Mouse (Mus musculus) G1E (cell line): ENCODE data around the gene Cfd. TPM values are rescaled to one million over a fixed set of nuclear protein-coding genes. Genes with fewer than 3 reads are reported as not detected.
A peak's percentile ranks its signal among the peaks of the same experiment; 100 is the strongest.

ENCODE experiments used
- ATAC-seq: 2 replicates; pipeline ENCODE4 v1.8.0; 2016; ENCODE audit warnings: mild to moderate bottlenecking; ENCODE audit not compliant: insufficient number of reproducible peaks, poor library complexity, low FRiP score, severe bottlenecking; ENCODE audit errors: extremely low read depth
- DNase-seq: peaks from one replicate; pipeline ENCODE4 v3.0.0; 2012; ENCODE audit warnings: low spot score
- H3K27me3 ChIP-seq: 2 replicates; pipeline ENCODE4 v1.6.1; 2012; ENCODE audit warnings: mild to moderate bottlenecking, low read length, inconsistent platforms; ENCODE audit not compliant: insufficient read depth
- H3K36me3 ChIP-seq: replicated peaks from 2 replicates; pipeline ENCODE3; 2012; ENCODE audit warnings: mild to moderate bottlenecking, inconsistent platforms
- H3K4me1 ChIP-seq: 2 replicates; pipeline ENCODE4 v1.6.1; 2012; ENCODE audit warnings: low read depth, low read length, inconsistent platforms, mixed read lengths; ENCODE audit not compliant: insufficient read depth
- H3K4me3 ChIP-seq: 2 replicates; pipeline ENCODE4 v1.5.1; 2012; ENCODE audit warnings: low read depth, mild to moderate bottlenecking, inconsistent platforms, low read length, moderate library complexity, mixed read lengths
- H3K9me3 ChIP-seq: replicated peaks from 2 replicates; pipeline ENCODE4 v1.6.1; 2012; ENCODE audit warnings: inconsistent platforms
- CTCF ChIP-seq: IDR thresholded peaks from 2 replicates; pipeline ENCODE4 v1.5.1; 2012; ENCODE audit warnings: low read depth, low read length, inconsistent platforms, mixed read lengths
- GATA1 ChIP-seq: IDR thresholded peaks from 2 replicates; pipeline ENCODE4 v1.6.1; 2012; ENCODE audit warnings: borderline replicate concordance, low read length, inconsistent platforms, mixed read lengths
- GATA2 ChIP-seq: IDR thresholded peaks from 2 replicates; pipeline ENCODE4 v1.6.1; 2012; ENCODE audit warnings: low read depth, low read length, inconsistent platforms, borderline replicate concordance
- POLR2AphosphoS5 ChIP-seq: IDR thresholded peaks from 2 replicates; pipeline ENCODE4 v1.6.1; 2012; ENCODE audit warnings: low read depth, low read length, inconsistent platforms; ENCODE audit not compliant: insufficient replicate concordance
- TAL1 ChIP-seq: conservative IDR thresholded peaks from 2 replicates; pipeline ENCODE4 v1.6.1; 2012; ENCODE audit warnings: low read depth, low read length, inconsistent platforms, mixed read lengths
- polyA plus RNA-seq: library from polyadenylated mRNA; stranded (reverse); fragments of >175 nt; gene quantifications from 2 replicates; pipeline ENCODE4 v1.2.3, GENCODE M21; 2012
- total RNA-seq, 2 experiments: library from RNA; stranded (forward) in 1 of 2; stranded (reverse) in 1 of 2; fragments of 200-1000 nt in 1 of 2; fragments of >200 nt in 1 of 2; fragmentation: Nextera tagmentation in 1 of 2; gene quantifications; 2 replicates each; pipeline ENCODE4 v1.2.3; 2014 to 2017

The Cfd gene
- total and polyA plus RNA-seq, 3 experiments: not detected

DNA sequence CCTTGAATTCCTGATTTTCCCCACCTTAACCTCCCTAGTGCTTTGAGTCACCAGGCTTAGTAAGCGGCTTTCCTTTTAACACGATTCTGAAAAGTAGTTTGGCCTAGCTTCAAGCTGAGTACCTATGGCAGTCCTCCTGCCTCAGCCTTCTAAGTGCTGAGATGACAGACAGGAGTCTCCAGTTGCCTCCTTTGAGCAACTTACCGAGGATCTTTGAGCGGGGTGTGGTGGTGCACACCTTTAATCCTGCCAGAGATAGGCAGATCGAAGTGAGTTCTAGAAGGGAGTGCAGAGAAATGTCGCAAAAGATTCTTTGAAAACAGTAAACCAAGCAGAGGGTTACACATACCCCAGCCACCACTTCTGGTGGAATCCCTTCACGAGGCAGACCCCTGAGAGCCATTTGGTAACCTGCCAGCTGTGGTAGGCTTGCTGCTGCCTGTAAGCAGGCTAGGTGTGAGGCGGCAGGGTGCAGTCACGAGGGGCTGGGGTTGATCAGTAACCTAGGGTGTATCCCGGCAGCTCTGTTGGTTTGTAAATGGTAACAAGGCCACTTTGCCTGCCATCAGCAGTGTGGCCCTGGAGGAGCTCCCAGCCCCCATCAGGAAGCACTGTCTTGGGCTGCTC lies 35.0 kb upstream of the Cfd start:
- peaks cover 81% of the 10 kb centered on the region for H3K4me1 ChIP-seq
- peaks cover 66% of the 10 kb centered on the region for H3K36me3 ChIP-seq
- ATAC-seq (no peak), DNase-seq (no peak)
- no peaks in the 10 kb centered on the region for H3K27me3 ChIP-seq
- H3K9me3 ChIP-seq: no peaks in the 10 kb centered on the region
- peak overlapping the region; percentile 93 for H3K4me3 ChIP-seq
- TF ChIP-seq GATA2: no peak
- no peak for TF ChIP-seq CTCF
- TF ChIP-seq TAL1: no peak
- no peak for TF ChIP-seq POLR2AphosphoS5
- no peak for TF ChIP-seq GATA1

DNA sequence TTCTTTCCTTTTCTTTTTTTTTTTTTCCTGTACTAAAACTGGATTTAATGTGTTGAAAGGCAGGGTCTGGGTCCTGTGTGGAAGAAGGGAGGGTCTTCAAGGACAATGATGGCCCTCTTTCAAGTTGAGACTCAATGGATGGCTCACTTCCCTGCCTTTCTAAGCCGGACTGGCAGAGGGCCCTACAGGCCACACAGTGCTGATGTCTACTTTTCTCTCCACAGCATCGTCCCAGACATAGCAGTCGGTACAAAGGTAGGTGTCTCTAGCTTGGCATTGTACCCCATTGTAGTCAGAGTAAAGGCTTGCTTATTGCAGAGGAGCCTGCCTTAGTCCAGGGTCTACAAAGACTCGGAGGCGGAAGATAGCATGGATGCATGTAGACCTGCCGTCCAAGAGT lies 34.4 kb upstream of the Cfd start:
- no peaks in the 10 kb centered on the region for H3K9me3 ChIP-seq
- TF ChIP-seq GATA1 (no peak), CTCF (no peak), POLR2AphosphoS5 (no peak; the same call in 1 of the 2 replicates)
- peaks cover 69% of the 10 kb centered on the region for H3K36me3 ChIP-seq
- H3K4me3 ChIP-seq: peak overlapping the region; percentile 93
- DNase-seq: no peak
- ATAC-seq: no peak
- no peaks in the 10 kb centered on the region for H3K27me3 ChIP-seq
- H3K4me1 ChIP-seq: peaks cover 81% of the 10 kb centered on the region

DNA sequence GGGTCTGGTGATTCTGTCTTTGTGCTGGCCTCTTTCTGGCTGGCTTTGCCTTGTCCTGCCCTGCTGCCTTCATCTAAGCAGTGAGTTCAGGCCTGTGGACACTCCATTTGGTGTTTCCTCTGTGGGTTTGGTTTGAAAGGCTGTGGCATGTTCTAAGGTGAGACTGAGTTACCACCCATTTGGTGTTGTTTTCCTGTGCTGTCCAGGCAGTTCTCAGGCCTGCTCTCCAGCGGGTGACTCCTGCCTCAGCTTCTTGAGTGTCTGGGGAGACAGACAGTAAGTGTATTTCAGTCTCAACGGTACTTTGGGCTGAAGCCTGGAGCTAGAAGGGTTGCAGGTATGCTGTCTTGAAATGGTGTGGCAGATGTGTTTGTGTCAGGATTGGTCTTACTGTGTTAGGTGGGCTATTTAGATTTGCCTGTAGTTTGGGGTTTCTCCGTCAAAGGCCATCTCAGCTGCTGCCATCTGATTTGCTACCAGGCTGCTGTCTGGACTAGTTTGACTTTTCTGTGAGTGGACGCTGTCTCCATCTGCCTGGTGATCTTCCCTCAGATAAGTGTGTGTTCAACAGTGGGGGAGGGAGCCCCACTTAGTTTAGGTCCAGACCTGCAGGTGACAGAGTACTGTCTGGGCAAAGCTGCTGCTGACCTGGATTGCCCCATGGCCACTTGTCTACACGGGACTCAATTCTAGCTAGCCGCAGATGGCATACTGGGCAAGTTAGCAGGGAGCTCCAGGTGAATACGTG lies 33.8 kb upstream of the Cfd start:
- ATAC-seq: no peak
- Histone ChIP-seq H3K9me3 (no peaks in the 10 kb centered on the region), H3K4me1 (peaks cover 80% of the 10 kb centered on the region), H3K36me3 (peaks cover 70% of the 10 kb centered on the region), H3K27me3 (no peaks in the 10 kb centered on the region), H3K4me3 (peak overlapping the region; percentile 93)
- TF ChIP-seq GATA2 (no peak), TAL1 (no peak), GATA1 (no peak), CTCF (no peak), POLR2AphosphoS5 (no peak; the same call in 1 of the 2 replicates)
- DNase-seq: no peak

DNA sequence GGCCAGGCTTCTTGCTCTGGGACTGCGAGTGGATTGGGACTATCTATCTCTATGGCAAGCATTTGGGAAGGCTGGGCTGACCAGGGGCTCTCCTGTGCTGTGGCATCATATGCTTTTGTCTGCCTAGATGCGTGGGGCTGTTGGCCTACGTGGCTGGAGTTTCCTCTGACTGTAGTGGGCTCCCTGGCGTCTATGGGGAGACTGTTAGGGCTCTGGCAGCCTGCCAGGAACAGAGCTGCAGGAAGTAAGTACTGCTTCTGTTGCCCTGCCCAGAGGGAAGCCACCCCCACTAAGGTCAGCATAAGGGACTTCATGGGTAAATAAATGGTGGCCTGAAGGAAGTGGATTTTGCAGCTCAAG lies 33.2 kb upstream of the Cfd start:
- ATAC-seq (no peak), DNase-seq (no peak)
- Histone ChIP-seq H3K9me3 (no peaks in the 10 kb centered on the region), H3K27me3 (no peaks in the 10 kb centered on the region), H3K4me1 (peaks cover 80% of the 10 kb centered on the region), H3K4me3 (peak overlapping the region; percentile 93), H3K36me3 (peaks cover 75% of the 10 kb centered on the region)
- no peak for TF ChIP-seq CTCF
- no peak for TF ChIP-seq TAL1
- no peak for TF ChIP-seq POLR2AphosphoS5
- no peak for TF ChIP-seq GATA1
- TF ChIP-seq GATA2: no peak

DNA sequence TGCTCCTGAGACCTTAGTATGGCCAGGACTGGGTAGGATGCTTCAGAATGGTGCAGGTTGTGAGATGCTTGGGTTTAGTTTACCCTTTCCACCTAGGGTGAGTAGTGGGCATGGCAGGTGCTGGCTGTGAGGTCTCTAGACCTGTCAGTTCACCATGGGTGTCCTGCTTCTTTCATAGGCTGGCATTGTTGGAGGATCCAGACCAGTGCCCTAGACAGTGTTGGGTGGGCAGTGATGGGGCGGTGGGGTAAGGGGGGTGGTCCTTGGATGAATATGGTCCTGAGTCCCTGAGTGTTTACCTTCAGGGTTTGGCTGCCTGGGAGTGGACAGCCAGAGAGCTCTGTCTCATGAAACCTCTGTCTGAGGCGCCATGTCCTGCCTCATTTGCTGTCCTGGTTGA lies 32.8 kb upstream of the Cfd start:
- no peak for ATAC-seq
- Histone ChIP-seq H3K9me3 (no peaks in the 10 kb centered on the region), H3K4me1 (peaks cover 79% of the 10 kb centered on the region), H3K27me3 (no peaks in the 10 kb centered on the region), H3K4me3 (peak overlapping the region; percentile 93; the same call in 1 of the 2 replicates), H3K36me3 (peaks cover 80% of the 10 kb centered on the region)
- no peak for DNase-seq
- TF ChIP-seq CTCF (no peak), TAL1 (no peak), POLR2AphosphoS5 (no peak), GATA1 (no peak), GATA2 (no peak)

DNA sequence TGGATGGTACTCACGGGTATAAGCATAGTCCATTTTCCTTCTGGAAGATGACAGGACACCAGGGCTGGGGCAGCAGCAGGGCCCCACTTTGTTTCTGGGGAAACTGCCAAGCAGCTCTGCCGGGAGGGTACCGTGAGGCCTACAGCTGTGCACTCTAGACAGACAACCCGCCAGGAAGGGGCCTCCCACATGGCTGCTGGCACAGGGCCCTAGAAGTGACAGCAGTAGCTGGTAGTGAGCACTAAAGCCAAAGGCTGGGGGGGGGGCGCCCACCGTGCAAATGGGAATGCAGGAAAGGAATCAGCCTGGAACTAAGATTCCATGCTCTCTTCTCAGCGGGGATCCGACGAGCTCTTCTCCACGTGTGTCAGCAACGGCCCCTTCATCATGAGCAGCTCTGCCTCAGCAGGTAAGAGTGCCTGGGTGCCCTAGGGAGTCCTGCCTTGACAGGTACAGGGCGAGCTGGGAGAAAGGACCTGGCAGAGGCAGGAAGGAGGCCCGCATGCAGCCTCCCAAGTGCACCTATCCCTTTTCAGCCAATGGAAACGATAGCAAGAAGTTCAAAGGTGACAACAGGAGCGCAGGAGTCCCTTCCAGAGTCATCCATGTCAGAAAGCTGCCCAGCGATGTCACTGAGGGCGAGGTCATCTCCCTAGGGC lies 32.1 kb upstream of the Cfd start:
- H3K4me3 ChIP-seq: peak overlapping the region; percentile 93; the same call in 1 of the 2 replicates
- ATAC-seq (no peak), DNase-seq (no peak)
- no peaks in the 10 kb centered on the region for H3K9me3 ChIP-seq
- H3K27me3 ChIP-seq: no peaks in the 10 kb centered on the region
- no peak for TF ChIP-seq TAL1
- TF ChIP-seq GATA2: no peak
- TF ChIP-seq CTCF: no peak
- TF ChIP-seq GATA1: no peak
- TF ChIP-seq POLR2AphosphoS5: no peak
- peaks cover 75% of the 10 kb centered on the region for H3K4me1 ChIP-seq
- H3K36me3 ChIP-seq: peaks cover 85% of the 10 kb centered on the region
